Mouse (Mus musculus): ENCODE measurements at regions not wholly inside any gene's neighbourhood (a gene's known extent, or its start where the extent isn't known, plus 50 kb on each side); places are given as distances from the start of the nearest gene placed in this dataset.

- TF ChIP-seq POLR2A (IDR thresholded peaks at IDR 0.05; ENCODE audit: control insufficient read depth, extremely low read depth, insufficient read depth, low read length, poor library complexity) (no peak), CTCF (IDR thresholded peaks at IDR 0.05; ENCODE audit: borderline replicate concordance, control insufficient read depth, extremely low read depth, insufficient read depth, low read length, poor library complexity) (no peak)
- no peak overlapping the region for H3K27ac ChIP-seq (ENCODE audit: control insufficient read depth, insufficient read depth, low read length)
- no peaks in the 10 kb centered on the region for H3K36me3 ChIP-seq (ENCODE audit: control insufficient read depth, insufficient read depth, low read length)
- no peak for DNase-seq
- H3K4me1 ChIP-seq (replicated peaks; ENCODE audit: control insufficient read depth, insufficient read depth, low read length), result no peaks in the 10 kb centered on the region
- no peak overlapping the region for H3K4me3 ChIP-seq (ENCODE audit: control insufficient read depth, insufficient read depth, low read length)
- no peaks in the 10 kb centered on the region for H3K27me3 ChIP-seq (ENCODE audit: control insufficient read depth, insufficient read depth, low read length)
- WGBS, result 96% methylated on average over 2 of the region's 2 CpGs
Measured at GRCm38 (mm10) chr4:98187038-98187437, 196.1 kb downstream of the Tm2d1 start.

DNA sequence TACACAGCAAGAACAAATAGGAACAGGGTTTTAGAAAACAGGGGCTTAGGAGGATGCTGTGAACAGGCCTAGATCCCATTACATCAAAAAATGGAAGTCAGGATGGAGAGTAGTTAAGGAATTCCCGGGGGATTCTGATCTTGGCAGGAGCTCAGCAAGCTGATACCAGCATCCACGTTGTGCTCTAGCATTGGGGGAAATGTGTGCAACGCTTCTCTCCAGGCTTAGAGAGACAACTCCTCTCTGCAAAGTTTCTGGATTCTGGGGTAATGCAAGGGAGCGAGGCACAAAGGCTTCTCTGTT lies 201.1 kb downstream of the Tm2d1 start:
- Histone ChIP-seq H3K27ac (ENCODE audit: control insufficient read depth, insufficient read depth, low read length) (no peak overlapping the region), H3K4me1 (replicated peaks; ENCODE audit: control insufficient read depth, insufficient read depth, low read length) (no peaks in the 10 kb centered on the region), H3K27me3 (ENCODE audit: control insufficient read depth, insufficient read depth, low read length) (no peaks in the 10 kb centered on the region), H3K4me3 (ENCODE audit: control insufficient read depth, insufficient read depth, low read length) (no peak overlapping the region), H3K36me3 (ENCODE audit: control insufficient read depth, insufficient read depth, low read length) (no peaks in the 10 kb centered on the region)
- no peak for DNase-seq
- WGBS, result 75% methylated on average over 4 of the region's 4 CpGs
- TF ChIP-seq POLR2A (IDR thresholded peaks at IDR 0.05; ENCODE audit: control insufficient read depth, extremely low read depth, insufficient read depth, low read length, poor library complexity) (no peak), CTCF (IDR thresholded peaks at IDR 0.05; ENCODE audit: borderline replicate concordance, control insufficient read depth, extremely low read depth, insufficient read depth, low read length, poor library complexity) (no peak)

- WGBS, result 95% methylated on average over 12 of the region's 12 CpGs
- Histone ChIP-seq H3K4me3 (ENCODE audit: control insufficient read depth, insufficient read depth, low read length) (no peak overlapping the region), H3K27ac (ENCODE audit: control insufficient read depth, insufficient read depth, low read length) (no peak overlapping the region), H3K4me1 (replicated peaks; ENCODE audit: control insufficient read depth, insufficient read depth, low read length) (no peaks in the 10 kb centered on the region), H3K36me3 (ENCODE audit: control insufficient read depth, insufficient read depth, low read length) (no peaks in the 10 kb centered on the region), H3K27me3 (ENCODE audit: control insufficient read depth, insufficient read depth, low read length) (no peaks in the 10 kb centered on the region)
- TF ChIP-seq CTCF (IDR thresholded peaks at IDR 0.05; ENCODE audit: borderline replicate concordance, control insufficient read depth, extremely low read depth, insufficient read depth, low read length, poor library complexity) (no peak), POLR2A (IDR thresholded peaks at IDR 0.05; ENCODE audit: control insufficient read depth, extremely low read depth, insufficient read depth, low read length, poor library complexity) (no peak)
- no peak for DNase-seq
Measured at GRCm38 (mm10) chr4:98181185-98182052, 201.7 kb downstream of the Tm2d1 start.

DNA sequence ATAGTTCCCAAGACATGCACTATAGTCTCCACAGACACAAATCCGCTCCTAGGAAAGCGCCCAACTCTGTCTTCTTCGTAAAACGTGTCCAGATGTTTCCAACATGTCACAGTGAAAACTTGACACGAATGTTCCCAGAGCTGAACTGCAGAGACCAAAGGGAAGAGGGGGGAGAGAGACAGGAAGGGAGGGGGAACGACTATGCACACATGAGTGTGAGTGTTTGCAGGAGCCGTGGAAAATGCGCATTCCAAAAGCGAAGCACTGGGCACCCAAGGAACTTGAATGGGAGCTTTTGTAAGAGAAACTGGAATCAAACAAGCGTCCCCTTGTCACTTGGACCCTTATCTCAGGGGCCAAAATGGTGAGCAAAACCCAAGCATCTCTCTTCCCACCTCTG lies 202.8 kb downstream of the Tm2d1 start:
- WGBS, result 81% methylated on average over 10 of the region's 10 CpGs
- DNase-seq, result no peak
- Histone ChIP-seq H3K4me1 (replicated peaks; ENCODE audit: control insufficient read depth, insufficient read depth, low read length) (no peaks in the 10 kb centered on the region), H3K27ac (ENCODE audit: control insufficient read depth, insufficient read depth, low read length) (no peak overlapping the region), H3K4me3 (ENCODE audit: control insufficient read depth, insufficient read depth, low read length) (no peak overlapping the region), H3K27me3 (ENCODE audit: control insufficient read depth, insufficient read depth, low read length) (no peaks in the 10 kb centered on the region), H3K36me3 (ENCODE audit: control insufficient read depth, insufficient read depth, low read length) (no peaks in the 10 kb centered on the region)
- TF ChIP-seq POLR2A (IDR thresholded peaks at IDR 0.05; ENCODE audit: control insufficient read depth, extremely low read depth, insufficient read depth, low read length, poor library complexity) (no peak), CTCF (IDR thresholded peaks at IDR 0.05; ENCODE audit: borderline replicate concordance, control insufficient read depth, extremely low read depth, insufficient read depth, low read length, poor library complexity) (no peak)

All from thymus, adult 2 months (tissue).